Mouse (Mus musculus): ENCODE measurements around the gene Smco3. TPM values are rescaled to one million over a fixed set of nuclear protein-coding genes. Genes with fewer than 3 reads are reported as not detected.
A peak's percentile ranks its signal among the peaks of the same experiment; 100 is the strongest.
"Not testable (repeated sequence)": the region's sequence is repeated elsewhere in the genome, so short reads cannot be mapped to it uniquely, and the experiment has no call there.

Smco3 gene
- total RNA-seq (2021) = 1 to 10 TPM; 2.1 to 4.2 TPM
- long read RNA-seq, experiment 1, transcript Smco3-201 (2 exons, 2,056 nt) = major isoform, 6 of 6 reads
- long read RNA-seq, experiment 1, partial matches to known transcripts = 0 of 6 reads
- long read RNA-seq, experiment 1, other reads (novel, unspliced or antisense) = 0 of 6 reads
- long read RNA-seq, experiment 2, partial matches to known transcripts = 0 of 5 reads
- long read RNA-seq, experiment 2, other reads (novel, unspliced or antisense) = 0 of 5 reads

DNA sequence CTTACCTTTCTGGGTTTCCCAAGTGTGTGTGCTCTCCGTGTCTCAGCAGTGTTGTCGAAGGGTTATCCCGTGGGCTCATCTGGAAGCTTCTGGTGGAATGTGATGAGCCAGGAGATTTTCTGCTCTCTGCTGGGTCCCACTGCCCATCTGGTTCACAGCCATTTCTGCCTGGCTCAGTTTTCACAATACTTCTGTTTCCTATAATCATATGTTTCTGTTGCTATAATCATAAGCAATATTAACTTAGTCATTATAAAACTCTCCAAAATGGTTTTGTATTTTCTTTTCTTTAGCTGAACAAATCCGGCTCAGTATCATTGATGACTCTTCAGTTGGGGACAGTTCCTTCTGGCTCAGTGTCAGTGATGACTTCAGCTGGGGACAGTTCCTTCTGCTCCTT, at the start of gene Smco3:
TSS of gene Smco3 (minus strand) at position 101 of the 400 bp plus-strand sequence.
- intact Hi-C loops (cut with DNase I) = no loop called here
- no peak for DNase-seq (ENCODE audit: low spot score in 2 of 2)

DNA sequence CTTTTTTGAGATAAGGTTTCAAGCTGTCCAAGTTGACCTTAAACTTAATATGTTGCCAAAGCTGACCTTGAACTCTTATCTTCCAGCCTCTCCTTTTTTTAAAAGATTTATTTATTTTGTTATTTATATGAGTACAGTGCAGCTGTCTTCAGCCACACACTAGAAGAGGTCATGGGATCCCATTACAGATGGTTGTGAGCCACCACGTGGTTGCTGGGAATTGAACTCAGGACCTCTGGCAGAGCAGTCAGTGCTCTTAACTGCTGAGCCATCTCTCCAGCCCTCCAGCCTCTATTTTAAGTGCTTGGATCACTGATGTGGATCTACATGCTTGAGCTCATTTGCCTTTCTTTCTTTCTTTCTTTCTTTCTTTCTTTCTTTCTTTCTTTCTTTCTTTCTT, 49.5 kb upstream of the Smco3 start:
- intact Hi-C loops (cut with DNase I); DNase-seq (ENCODE audit: low spot score in 2 of 2): not testable (repeated sequence)

DNA sequence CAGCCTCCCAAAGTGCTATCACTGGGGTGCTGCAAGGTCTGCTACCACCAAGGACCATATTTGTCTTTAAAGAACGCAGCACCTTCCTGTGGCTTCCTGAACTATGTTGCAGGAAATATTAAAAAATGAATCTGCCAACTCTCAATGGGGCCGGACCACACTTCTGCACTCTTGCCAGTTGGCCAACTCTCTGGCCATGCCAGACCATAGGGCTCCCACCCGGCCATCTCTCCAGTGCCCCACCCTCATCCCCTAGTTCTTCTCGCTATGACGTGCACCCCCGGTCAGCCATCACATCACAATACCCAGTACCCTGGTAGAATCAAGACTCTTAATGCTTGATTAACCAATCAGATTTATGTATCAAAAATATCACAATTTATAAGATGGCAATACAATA, 48.7 kb upstream of the Smco3 start:
- DNase-seq (ENCODE audit: low spot score in 2 of 2) = no peak
- intact Hi-C loops (cut with DNase I) = no loop called here

DNA sequence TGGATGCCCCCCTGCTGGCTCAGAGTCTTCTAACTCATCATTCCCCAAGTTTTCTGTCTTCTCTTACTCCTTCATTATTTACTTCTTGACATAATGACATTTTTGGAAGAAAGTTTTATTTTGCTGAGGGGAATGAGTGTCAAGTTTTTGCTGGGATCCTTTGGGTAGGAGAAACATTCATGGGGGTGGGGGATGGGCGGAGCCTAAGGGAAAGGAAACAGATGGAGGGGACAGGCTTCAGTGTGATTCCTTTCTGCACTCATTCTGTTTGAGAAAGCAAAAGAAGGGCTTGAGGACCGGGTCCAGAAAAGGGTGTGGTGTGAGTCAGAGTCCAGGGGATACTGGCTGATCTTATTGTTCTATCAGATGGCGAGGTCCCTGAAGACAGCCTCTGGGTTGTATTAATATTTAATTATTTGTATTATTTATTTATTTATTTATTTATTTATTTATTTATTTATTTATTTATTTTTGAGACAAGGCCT, 48.2 kb upstream of the Smco3 start:
- intact Hi-C loops (cut with DNase I) = no loop called here
- DNase-seq (ENCODE audit: low spot score in 2 of 2) = no peak

DNA sequence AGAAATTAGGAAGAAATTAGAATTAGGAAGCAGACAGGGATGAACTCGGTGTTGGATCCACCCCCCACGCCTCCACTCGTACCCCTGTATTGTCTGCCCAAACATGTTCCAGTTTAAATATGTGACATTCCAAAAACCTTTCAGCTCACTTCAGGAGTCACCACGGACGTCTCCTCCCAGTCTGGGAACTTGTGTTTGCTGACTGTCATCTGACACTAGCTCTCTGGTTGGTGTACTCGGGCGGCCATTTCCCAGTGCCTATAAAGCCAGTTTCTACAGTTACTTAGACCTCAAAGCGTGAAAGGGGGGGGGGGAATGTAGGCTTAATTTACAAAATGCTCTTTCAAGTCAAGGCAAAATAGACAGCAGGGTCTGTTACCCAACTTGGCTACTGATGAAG, 46.4 kb upstream of the Smco3 start:
- intact Hi-C loops (cut with DNase I) = no loop called here
- no peak for DNase-seq (ENCODE audit: low spot score in 2 of 2)

DNA sequence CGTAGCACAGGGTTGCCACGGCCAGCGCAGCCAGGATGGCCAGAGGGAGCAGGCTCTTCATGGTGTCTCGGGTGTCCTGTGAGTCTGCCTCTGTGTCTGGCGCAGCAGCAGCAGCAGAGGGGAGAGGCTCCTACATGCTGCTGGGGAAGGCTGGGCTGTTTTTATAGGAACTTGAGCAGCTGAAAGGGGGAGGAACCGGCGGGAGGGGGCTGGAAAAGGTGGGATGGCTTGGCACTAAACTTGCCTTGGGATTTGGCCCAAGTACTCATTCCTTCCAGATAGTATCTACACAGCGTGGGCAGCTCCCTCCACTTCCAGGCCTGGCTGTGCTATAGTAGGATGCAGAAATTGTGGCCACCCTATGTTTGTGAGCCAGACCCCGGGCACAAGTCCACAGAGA, 40.4 kb upstream of the Smco3 start, which contains the start of gene Mgp:
TSS of gene Mgp (minus strand) at position 154 of the 400 bp plus-strand sequence.
- peak; percentile 33 to 35 for DNase-seq (ENCODE audit: low spot score in 2 of 2)
- intact Hi-C loops (cut with DNase I) = no loop called here

DNA sequence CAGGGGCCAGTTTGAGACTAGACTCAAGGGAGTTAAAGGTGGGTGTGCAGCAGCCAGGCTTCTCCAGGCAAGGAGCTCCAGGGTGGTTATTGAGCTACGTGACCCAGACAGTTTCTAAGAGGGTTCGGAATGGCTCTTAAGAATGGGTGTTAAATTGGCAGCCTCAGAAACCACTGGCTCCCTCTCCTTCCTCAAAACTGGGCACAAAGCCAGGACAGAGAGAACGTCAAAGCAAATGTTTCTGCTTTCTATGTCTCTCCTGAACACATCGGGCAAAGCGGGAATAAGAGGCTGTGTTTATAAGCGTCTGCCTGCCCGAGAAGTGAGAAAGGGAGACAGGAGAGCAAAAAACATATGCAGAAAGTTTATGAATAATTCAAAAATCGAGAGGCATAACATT, 39.3 kb upstream of the Smco3 start:
- DNase-seq (ENCODE audit: low spot score in 2 of 2) = peak; percentile 43 to 46
- intact Hi-C loops (cut with DNase I) = no loop called here

DNA sequence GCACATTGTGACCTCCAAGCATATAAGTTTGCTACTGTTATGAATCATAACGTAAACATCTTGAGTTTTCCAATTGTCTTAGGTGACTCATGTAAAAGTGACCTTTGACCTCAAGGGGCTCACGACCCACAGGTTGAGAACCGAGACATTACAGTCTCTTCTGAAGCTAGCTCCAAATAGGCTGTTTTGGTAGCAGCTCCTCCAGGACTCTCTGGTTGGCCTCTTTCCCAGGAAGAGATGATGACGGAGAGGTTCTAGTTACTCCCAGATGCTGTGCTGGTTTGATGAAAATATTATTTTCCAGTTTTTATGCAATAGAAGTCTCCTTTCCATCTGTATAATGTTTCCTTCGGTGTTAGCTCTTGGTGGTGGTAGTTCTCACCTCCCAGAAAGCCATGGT, 33.7 kb upstream of the Smco3 start:
- DNase-seq (ENCODE audit: low spot score in 2 of 2) = no peak
- intact Hi-C loops (cut with DNase I) = loop anchor here (10.0 kb wide), 1 partner anchor 316 kb away; no protein-coding TSS in a partner anchor

DNA sequence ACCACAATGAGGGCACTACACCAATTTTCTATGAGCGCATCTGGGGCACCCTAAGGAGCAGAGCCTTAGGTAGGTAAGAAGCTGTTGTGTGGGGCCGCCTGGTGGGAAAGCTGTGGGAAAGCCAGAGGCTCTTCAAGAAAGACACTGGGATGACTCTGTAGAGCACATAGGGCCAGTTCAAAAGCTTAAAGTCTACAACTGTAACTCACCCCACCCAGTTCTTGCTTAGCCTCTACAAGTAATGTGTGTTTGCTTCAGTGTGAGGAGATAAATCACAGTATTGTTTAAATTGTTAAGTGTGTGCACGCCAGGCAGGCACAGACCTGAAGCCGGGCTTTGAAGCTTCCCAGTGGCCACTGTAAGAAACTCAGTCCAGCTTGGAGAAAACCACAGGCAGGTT, 30.9 kb upstream of the Smco3 start:
- no peak for DNase-seq (ENCODE audit: low spot score in 2 of 2)
- intact Hi-C loops (cut with DNase I) = loop anchor here (10.0 kb wide), 1 partner anchor 319 kb away; no protein-coding TSS in a partner anchor

DNA sequence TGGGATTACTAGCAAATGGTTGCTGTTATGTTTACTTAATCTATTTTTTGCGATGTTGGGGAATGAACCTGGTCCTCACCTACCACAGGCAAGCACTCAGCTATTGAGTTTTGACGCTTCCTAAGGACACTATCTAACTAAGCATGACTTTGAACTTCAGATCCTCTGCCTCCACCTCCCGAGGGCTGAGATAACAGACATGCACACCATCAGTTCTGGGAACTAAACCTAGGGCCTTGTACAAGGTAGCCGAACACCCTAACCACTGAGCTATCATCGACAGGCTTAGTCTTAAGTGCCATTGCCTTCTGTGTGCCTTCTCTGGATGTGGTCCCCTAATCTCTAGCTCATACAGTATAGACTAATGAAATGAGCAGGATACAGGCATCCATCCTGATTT, 30.1 kb upstream of the Smco3 start:
- DNase-seq (ENCODE audit: low spot score in 2 of 2) = no peak
- intact Hi-C loops (cut with DNase I) = loop anchor here (10.0 kb wide), 1 partner anchor 319 kb away; no protein-coding TSS in a partner anchor

DNA sequence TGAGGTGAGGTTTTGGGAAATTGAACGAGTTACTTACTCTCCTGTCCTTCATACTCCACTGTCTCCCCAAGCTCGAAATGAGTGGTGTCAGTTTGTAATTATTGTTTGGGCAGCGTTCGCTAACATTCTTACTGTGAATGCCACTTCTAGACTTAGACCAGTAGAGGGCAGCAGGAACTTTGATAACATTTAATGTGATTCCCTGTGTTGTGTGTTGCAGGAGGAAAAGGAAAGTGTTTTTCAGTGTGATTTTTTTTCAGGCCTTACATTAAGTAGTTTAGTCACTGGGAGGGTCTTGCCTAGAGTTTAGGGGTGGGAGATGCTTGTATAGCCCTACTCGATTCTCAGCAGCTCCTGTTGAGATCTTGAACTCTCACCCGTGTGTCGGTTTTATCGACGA, 25.8 kb upstream of the Smco3 start:
- intact Hi-C loops (cut with DNase I) = loop anchor here (1.0 to 10.0 kb wide), 4 partner anchors 59 to 324 kb away; no protein-coding TSS in a partner anchor
- DNase-seq (ENCODE audit: low spot score in 2 of 2) = peak; percentile 44 to 58

DNA sequence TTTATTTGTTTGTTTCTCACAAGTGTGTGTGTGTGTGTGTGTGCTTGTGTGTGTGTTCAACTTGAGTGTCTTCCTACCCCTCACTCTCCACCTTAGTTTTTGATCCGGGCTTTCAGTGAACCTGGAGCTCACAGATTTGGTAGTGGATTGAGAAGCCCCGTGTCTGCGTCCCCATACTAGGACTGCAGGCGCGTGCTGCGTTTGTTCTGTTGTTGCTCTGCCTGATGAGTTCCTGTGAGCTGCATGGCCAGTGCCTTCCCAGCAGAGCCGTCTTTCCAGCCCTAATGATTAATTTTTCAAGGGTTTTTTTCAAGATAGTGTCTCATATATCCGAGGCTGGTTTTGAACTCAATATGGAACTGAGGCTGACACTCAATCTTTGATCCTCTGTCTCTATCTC, 23.2 kb upstream of the Smco3 start:
- no peak for DNase-seq (ENCODE audit: low spot score in 2 of 2)
- intact Hi-C loops (cut with DNase I) = no loop called here

DNA sequence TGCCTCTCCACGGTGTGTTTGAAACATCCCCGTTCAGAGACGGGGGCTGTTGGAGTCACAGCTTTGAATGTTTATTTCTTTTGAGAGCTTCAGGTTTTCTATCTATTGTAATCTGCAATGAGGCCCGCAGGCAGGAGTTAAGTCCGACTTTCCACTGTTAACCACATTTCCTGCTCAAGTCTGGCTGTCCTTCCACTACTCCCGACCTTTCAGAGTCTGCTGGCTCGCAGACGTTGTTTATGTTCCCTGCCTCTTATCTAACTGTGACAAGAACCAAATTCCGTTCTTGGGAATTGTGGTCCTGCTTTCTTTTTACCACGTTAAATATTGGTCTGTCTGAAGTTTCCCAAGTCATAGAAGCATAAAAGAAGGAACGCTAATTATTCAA, 22.6 kb upstream of the Smco3 start:
- intact Hi-C loops (cut with DNase I) = no loop called here
- DNase-seq (ENCODE audit: low spot score in 2 of 2) = no peak

DNA sequence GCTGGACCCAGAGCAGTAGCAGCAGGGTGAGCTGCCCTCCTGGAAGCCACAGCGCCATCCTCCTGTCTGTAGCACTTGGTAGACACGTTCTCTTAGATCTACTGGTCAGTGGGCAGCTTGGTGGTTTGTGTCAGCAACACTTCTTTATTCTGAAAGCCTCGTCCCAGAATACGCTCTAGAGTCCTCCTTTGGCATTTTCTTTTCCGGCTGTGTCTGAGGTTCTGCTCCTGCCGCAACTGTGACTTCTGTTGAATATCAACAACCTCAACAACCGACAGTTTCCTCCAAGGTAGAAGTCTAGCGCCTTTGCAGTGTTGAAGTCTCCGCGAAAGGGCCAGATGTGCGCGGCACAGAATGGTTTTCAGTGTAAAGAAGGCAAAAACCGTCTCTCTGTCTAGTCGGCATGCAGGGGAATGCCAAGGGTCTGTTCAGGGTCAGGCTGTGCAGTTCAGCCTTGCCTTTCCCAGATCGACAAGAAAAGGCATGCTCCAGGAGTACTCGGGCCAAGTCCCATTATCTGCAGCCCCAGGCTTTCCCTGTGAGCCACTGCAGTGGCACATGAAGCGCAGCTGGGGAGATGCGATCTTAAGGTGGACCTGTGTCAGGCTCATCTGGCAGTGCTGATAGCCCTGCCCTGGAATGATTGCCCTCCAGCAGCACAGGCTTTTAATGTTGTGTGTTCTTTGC, 22.1 kb upstream of the Smco3 start, which contains the start of gene Art4:
TSS of gene Art4 (minus strand) at position 548 of the 687 bp plus-strand sequence.
- DNase-seq (ENCODE audit: low spot score in 2 of 2) = no peak
- intact Hi-C loops (cut with DNase I) = no loop called here

DNA sequence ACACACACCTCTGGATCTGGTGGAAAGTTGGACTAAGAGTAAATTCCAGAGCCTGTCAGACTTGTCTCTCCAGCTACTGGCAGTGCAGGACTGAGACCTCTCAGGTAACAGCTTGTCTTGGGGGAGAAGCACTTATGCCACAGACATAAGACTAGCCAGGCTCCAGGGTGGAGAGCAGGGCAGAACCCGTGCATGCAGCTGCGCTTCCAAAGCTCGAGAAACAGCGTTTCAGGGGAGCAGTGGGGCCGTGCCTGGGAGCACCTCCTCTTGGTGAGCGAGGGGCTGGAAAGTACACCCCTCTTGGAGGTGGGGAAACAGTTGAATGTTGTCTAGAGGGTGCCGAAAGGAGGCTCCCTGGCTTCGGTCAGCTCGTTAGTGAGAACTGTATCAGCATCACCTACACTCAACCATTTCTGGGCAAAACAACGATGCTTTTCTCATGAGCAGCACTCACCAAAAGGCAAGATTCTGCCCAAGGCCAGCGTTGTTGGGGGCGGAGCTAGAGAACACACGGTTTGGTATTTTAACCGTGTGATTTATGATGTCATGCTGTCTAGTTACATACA, 20.9 kb upstream of the Smco3 start:
- no peak for DNase-seq (ENCODE audit: low spot score in 2 of 2)
- intact Hi-C loops (cut with DNase I) = no loop called here

DNA sequence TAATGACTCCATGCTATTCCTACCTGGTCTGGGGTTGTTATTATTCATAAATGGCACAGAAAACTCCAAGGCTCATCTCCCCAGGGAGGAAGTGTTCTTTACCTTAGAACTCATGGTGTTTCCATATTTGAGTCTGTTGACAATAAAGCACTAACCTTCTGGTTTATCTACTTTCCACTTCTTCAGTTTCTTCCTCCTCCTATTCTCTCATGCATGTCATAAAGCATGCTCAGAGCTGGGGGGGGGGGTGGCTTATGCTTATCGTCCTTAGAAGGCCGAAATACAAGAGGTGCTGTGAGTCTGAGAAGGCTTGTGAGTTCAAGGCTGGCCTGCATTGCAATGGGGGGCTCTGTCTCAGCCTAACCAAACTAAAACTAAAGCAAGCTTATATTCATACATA, 19.9 kb upstream of the Smco3 start:
- DNase-seq (ENCODE audit: low spot score in 2 of 2) = no peak
- intact Hi-C loops (cut with DNase I) = no loop called here

DNA sequence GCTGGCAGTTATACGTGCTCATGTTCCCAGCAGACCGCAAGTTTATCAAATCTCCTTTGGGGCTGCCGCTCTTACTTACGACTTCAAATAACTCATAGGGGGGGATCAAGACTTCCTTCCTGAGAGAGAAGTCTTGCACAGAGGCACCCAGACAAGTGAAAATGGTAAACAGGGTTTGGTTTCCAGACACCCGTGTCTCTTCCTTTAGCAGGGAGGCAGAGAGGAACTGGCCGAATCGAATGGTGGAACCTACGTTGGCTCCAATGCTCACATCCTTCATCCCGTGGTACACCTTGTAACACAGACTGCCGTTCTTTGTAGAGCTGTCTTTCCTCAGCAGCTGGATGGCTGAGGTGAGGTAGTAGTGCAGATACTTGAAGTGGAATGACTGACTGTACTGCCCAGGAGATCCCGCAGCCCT, 19.1 kb upstream of the Smco3 start:
- DNase-seq (ENCODE audit: low spot score in 2 of 2) = no peak
- intact Hi-C loops (cut with DNase I) = no loop called here

DNA sequence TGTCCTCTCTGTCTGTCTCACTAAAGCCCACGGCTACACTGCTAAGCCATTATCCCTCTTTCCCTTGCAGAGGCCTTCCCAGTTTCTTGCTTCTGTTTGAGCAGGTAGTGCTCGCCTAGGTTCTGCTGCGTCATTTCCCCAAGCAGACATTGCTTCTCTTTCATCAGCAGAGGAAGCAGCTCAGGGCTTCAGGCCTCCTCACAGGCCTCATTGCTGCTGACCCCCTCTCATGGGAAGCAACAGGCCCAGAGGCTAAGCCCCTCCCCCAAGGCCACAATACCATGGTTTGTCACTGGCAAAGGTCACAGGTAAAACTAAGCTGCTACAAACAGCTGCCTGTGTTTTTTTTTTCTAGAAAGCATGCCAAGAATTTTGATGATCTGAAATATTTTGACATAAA, 17.5 kb upstream of the Smco3 start:
- DNase-seq (ENCODE audit: low spot score in 2 of 2) = no peak
- intact Hi-C loops (cut with DNase I) = no loop called here

DNA sequence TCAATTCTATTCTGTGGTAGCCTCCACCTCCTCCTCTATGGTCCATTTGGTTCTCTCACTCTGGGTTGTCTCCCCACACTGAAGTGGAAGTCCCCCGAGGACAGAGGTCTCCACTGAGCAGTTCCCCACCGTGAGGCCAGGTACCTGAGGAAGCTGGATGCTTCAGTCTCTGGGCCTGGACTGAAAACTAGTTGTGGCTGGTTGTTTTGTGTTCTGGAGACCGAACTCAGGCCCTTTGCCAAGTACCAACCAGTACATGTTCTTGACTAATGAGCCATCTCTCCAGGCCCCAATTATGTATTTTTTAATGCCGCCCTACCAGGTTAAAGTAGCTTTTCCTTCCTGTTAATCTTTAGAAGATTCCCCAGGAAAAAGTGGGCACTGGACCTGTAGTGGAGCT, 17.1 kb upstream of the Smco3 start:
- no peak for DNase-seq (ENCODE audit: low spot score in 2 of 2)
- intact Hi-C loops (cut with DNase I) = no loop called here

DNA sequence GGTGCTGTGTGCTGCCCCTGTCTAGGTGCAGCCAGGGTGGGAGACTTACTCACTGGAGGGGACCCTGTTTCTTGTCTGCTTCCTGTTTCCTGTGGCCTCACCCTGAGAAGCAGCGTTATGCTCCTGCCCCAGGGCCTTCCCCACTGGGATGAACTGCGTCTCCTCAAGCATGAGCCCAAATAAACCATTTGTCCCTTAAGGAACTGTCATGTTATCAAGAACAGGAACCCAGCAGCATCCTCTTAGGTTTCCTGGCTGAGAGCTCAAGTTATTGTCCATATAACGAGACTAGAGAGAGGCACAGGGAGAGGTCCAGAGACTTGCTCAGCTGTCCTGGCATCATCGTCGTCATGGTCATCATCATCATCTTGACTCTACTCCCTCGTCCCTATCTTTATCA, 15.0 kb upstream of the Smco3 start:
- DNase-seq (ENCODE audit: low spot score in 2 of 2) = no peak
- intact Hi-C loops (cut with DNase I) = no loop called here

DNA sequence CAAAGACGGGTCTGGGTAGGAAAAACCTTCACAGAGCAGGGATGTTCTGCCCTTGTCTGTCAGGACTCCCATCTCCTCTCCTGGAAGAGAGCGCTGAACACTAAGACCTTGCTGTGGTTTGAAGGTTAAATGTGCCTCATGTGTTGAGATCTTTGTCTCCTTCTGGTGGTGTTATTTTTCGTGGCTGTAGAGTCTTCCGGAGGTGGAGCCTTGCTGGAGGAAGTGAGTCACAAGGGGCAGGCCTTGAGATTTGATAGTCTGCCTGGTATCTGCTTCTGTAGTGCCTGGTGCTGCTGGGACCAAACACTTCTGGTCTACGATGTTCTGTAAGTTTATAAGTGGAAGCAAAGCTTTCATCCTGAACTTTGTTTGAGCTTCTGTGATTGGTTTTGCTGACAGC, 13.7 kb upstream of the Smco3 start:
- DNase-seq (ENCODE audit: low spot score in 2 of 2) = no peak
- intact Hi-C loops (cut with DNase I) = no loop called here

Data from left cerebral cortex, postnatal 14 days (tissue).